Mouse (Mus musculus): Measurements from ENCODE around the gene Evi5. TPM values are rescaled to one million over a fixed set of nuclear protein-coding genes. Genes with fewer than 3 reads are reported as not detected.
A peak's percentile ranks its signal among the peaks of the same experiment; 100 is the strongest.
"Not testable (repeated sequence)": the region's sequence is repeated elsewhere in the genome, so short reads cannot be mapped to it uniquely, and the experiment has no call there.

Gene Evi5
- polyA plus RNA-seq, 1 experiment from 2014 or later: 58.5 TPM

DNA sequence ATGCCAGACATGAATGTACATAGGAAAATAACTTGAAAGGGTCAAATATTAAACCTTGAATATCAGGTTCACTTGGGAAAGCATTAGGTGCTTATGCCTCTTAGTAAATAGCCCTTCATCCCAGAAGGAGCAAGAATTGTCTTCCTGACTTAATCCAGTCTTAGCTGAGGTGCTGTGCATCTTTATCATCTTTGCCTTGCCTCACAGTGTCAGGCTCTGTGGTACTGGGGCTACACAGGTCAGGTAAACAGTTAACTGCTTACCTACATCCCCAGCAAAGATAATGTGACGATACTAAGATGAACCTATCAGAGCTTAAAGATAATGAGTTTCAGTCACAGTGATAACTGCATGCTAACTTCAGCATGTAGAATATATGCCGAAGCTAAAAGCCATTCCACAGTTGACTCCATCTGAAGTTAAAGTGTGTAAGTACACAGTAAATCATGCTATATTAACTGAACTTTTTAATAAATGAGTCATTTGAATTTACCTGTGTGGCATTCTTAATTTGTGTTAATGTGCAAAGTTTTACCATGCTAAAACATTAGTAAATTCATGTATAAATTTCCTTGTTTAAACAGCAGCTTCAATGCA is 33.7 kb upstream of the Evi5 start:
- H3K36me3 ChIP-seq (ENCODE audit: control insufficient read depth, insufficient read depth, low read length): peaks cover 67% of the 10 kb centered on the region
- no peak overlapping the region for H3K9ac ChIP-seq (ENCODE audit: low read depth, low read length)
- no peaks in the 10 kb centered on the region for H3K4me1 ChIP-seq (ENCODE audit: control insufficient read depth, insufficient read depth, low read length)
- no peaks in the 10 kb centered on the region for H3K27me3 ChIP-seq (replicated peaks; ENCODE audit: control insufficient read depth, insufficient read depth, low read length)
- H3K9me3 ChIP-seq (ENCODE audit: control insufficient read depth, low read length): no peaks in the 10 kb centered on the region
- ATAC-seq (ENCODE audit: low read depth) (no peak), DNase-seq (ENCODE audit: low spot score) (no peak)
- 93% methylated on average over 2 of the region's 2 CpGs for WGBS
- no peak overlapping the region for H3K27ac ChIP-seq (replicated peaks; ENCODE audit: low read depth, low read length)
- H3K4me2 ChIP-seq (ENCODE audit: low read depth, low read length): no peak overlapping the region
- no peak overlapping the region for H3K4me3 ChIP-seq (ENCODE audit: low read depth, low read length)

DNA sequence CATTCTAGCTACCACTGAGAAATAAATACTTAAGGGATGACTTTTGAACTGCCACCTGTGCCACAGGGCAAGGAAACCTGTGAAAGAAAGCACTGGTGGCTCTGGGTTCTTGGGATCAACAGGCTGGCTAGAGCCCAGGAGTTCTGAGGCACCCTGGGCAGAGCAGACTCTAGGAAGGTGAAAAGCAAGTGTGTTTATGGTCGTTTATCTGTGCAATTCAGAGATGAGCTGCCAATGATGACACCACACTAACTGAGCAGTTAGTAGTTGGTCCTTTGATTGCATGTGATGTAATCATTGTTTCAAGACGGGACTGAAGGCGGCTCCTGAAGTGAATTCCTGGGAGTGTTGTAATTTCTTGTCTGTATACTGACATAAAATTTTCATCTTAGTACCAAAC is 29.4 kb upstream of the Evi5 start:
- Histone ChIP-seq H3K27ac (replicated peaks; ENCODE audit: low read depth, low read length) (no peak overlapping the region), H3K27me3 (replicated peaks; ENCODE audit: control insufficient read depth, insufficient read depth, low read length) (no peaks in the 10 kb centered on the region), H3K9ac (ENCODE audit: low read depth, low read length) (no peak overlapping the region), H3K4me1 (ENCODE audit: control insufficient read depth, insufficient read depth, low read length) (no peaks in the 10 kb centered on the region; the same call in 1 of the 2 replicates), H3K9me3 (ENCODE audit: control insufficient read depth, low read length) (no peaks in the 10 kb centered on the region), H3K4me2 (ENCODE audit: low read depth, low read length) (no peak overlapping the region), H3K36me3 (ENCODE audit: control insufficient read depth, insufficient read depth, low read length) (peaks cover 76% of the 10 kb centered on the region), H3K4me3 (ENCODE audit: low read depth, low read length) (no peak overlapping the region)
- DNase-seq (ENCODE audit: low spot score) (no peak), ATAC-seq (ENCODE audit: low read depth) (no peak)
- WGBS: 79% methylated on average over 3 of the region's 3 CpGs

- H3K27me3 ChIP-seq (replicated peaks; ENCODE audit: control insufficient read depth, insufficient read depth, low read length): no peaks in the 10 kb centered on the region
- H3K9me3 ChIP-seq (ENCODE audit: control insufficient read depth, low read length): no peaks in the 10 kb centered on the region
- peak overlapping the region; percentile 99 for H3K4me3 ChIP-seq (ENCODE audit: low read depth, low read length)
- H3K4me1 ChIP-seq (ENCODE audit: control insufficient read depth, insufficient read depth, low read length): no peaks in the 10 kb centered on the region; the same call in 1 of the 2 replicates
- H3K9ac ChIP-seq (ENCODE audit: low read depth, low read length): peak overlapping the region; percentile 98
- ATAC-seq (ENCODE audit: low read depth) (no peak), DNase-seq (ENCODE audit: low spot score) (no peak)
- H3K36me3 ChIP-seq (ENCODE audit: control insufficient read depth, insufficient read depth, low read length): peaks cover 44% of the 10 kb centered on the region
- H3K4me2 ChIP-seq (ENCODE audit: low read depth, low read length): peak overlapping the region; percentile 61
- WGBS: under 1% methylated on average over 23 of the region's 23 CpGs
- H3K27ac ChIP-seq (replicated peaks; ENCODE audit: low read depth, low read length): peak overlapping the region; percentile 90
These were observed 26.2 kb upstream of the Evi5 start for GRCm38 (mm10) chr5:107901014-107901615.

- peak within 1 kb of the TSS; percentile 99 for H3K4me3 ChIP-seq (ENCODE audit: low read depth, low read length)
- H3K4me2 ChIP-seq (ENCODE audit: low read depth, low read length): peak within 1 kb of the TSS; percentile 61
- H3K27me3 ChIP-seq (replicated peaks; ENCODE audit: control insufficient read depth, insufficient read depth, low read length): no peaks in the 10 kb centered on the region
- ATAC-seq (ENCODE audit: low read depth) (peak; percentile 97), DNase-seq (ENCODE audit: low spot score) (peak; percentile 98)
- H3K27ac ChIP-seq (replicated peaks; ENCODE audit: low read depth, low read length): peak within 1 kb of the TSS; percentile 90
- WGBS: 5% methylated on average over 57 of the region's 66 CpGs
- H3K9ac ChIP-seq (ENCODE audit: low read depth, low read length): peak within 1 kb of the TSS; percentile 98
- H3K4me1 ChIP-seq (ENCODE audit: control insufficient read depth, insufficient read depth, low read length): no peaks in the 10 kb centered on the region; the same call in 1 of the 2 replicates
- no peaks in the 10 kb centered on the region for H3K9me3 ChIP-seq (ENCODE audit: control insufficient read depth, low read length)
- H3K36me3 ChIP-seq (ENCODE audit: control insufficient read depth, insufficient read depth, low read length): peaks cover 37% of the 10 kb centered on the region
These were observed 25.5 kb upstream of the Evi5 start, which contains the start of gene Rpl5 for GRCm38 (mm10) chr5:107900206-107901013. TSS of gene Rpl5 (plus strand) at chr5:107900502.

DNA sequence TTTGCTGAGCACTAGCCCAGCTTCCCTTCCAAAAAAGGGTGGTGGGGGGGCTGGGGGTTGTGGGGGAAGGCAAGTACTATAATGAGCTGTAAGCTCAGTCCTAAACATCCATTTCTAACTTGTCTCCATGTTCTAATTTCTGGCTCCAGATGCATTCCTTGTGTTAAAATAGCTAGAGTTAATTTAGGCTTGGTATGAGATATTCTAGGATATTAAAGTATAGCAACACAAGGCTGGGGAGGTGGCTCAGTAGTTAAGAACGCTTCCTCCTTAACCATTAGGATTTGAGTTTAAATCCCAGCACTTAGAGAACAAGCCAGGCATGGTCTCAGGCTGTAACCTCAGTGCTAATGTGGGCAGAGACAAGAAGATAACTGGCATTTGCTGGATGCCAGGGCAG is 21.4 kb upstream of the Evi5 start:
- H3K9ac ChIP-seq (ENCODE audit: low read depth, low read length): no peak overlapping the region
- no peak overlapping the region for H3K27ac ChIP-seq (replicated peaks; ENCODE audit: low read depth, low read length)
- DNase-seq (ENCODE audit: low spot score): no peak
- H3K4me2 ChIP-seq (ENCODE audit: low read depth, low read length): no peak overlapping the region
- no peaks in the 10 kb centered on the region for H3K36me3 ChIP-seq (ENCODE audit: control insufficient read depth, insufficient read depth, low read length)
- WGBS: 68% methylated on average over 1 of the region's 1 CpGs
- no peaks in the 10 kb centered on the region for H3K4me1 ChIP-seq (ENCODE audit: control insufficient read depth, insufficient read depth, low read length)
- H3K27me3 ChIP-seq (replicated peaks; ENCODE audit: control insufficient read depth, insufficient read depth, low read length): no peaks in the 10 kb centered on the region
- ATAC-seq (ENCODE audit: low read depth): no peak
- H3K4me3 ChIP-seq (ENCODE audit: low read depth, low read length): no peak overlapping the region
- no peaks in the 10 kb centered on the region for H3K9me3 ChIP-seq (ENCODE audit: control insufficient read depth, low read length)

GRCm38 (mm10) chr5:107894676-107895075 is 19.8 kb upstream of the Evi5 start:
- Histone ChIP-seq H3K9me3 (ENCODE audit: control insufficient read depth, low read length) (no peaks in the 10 kb centered on the region), H3K9ac (ENCODE audit: low read depth, low read length) (no peak overlapping the region), H3K4me2 (ENCODE audit: low read depth, low read length) (no peak overlapping the region), H3K36me3 (ENCODE audit: control insufficient read depth, insufficient read depth, low read length) (no peaks in the 10 kb centered on the region), H3K4me3 (ENCODE audit: low read depth, low read length) (no peak overlapping the region), H3K27me3 (replicated peaks; ENCODE audit: control insufficient read depth, insufficient read depth, low read length) (no peaks in the 10 kb centered on the region), H3K4me1 (ENCODE audit: control insufficient read depth, insufficient read depth, low read length) (no peaks in the 10 kb centered on the region), H3K27ac (replicated peaks; ENCODE audit: low read depth, low read length) (no peak overlapping the region)
- no peak for DNase-seq (ENCODE audit: low spot score)
- WGBS: 68% methylated on average over 7 of the region's 7 CpGs
- ATAC-seq (ENCODE audit: low read depth): no peak; the same call in 1 of the 2 replicates

GRCm38 (mm10) chr5:107891515-107891914 is 16.6 kb upstream of the Evi5 start:
- not testable (repeated sequence) for H3K36me3 ChIP-seq (ENCODE audit: control insufficient read depth, insufficient read depth, low read length); H3K9ac ChIP-seq (ENCODE audit: low read depth, low read length); H3K27ac ChIP-seq (replicated peaks; ENCODE audit: low read depth, low read length); DNase-seq (ENCODE audit: low spot score); H3K4me2 ChIP-seq (ENCODE audit: low read depth, low read length); H3K4me1 ChIP-seq (ENCODE audit: control insufficient read depth, insufficient read depth, low read length); H3K9me3 ChIP-seq (ENCODE audit: control insufficient read depth, low read length); ATAC-seq (ENCODE audit: low read depth); H3K27me3 ChIP-seq (replicated peaks; ENCODE audit: control insufficient read depth, insufficient read depth, low read length); H3K4me3 ChIP-seq (ENCODE audit: low read depth, low read length)
- WGBS: no CpG with 5 or more reads among the region's 1 CpGs

- Histone ChIP-seq H3K9me3 (ENCODE audit: control insufficient read depth, low read length) (no peaks in the 10 kb centered on the region), H3K4me3 (ENCODE audit: low read depth, low read length) (no peak overlapping the region), H3K4me2 (ENCODE audit: low read depth, low read length) (no peak overlapping the region), H3K9ac (ENCODE audit: low read depth, low read length) (no peak overlapping the region), H3K4me1 (ENCODE audit: control insufficient read depth, insufficient read depth, low read length) (no peaks in the 10 kb centered on the region), H3K27ac (replicated peaks; ENCODE audit: low read depth, low read length) (no peak overlapping the region), H3K36me3 (ENCODE audit: control insufficient read depth, insufficient read depth, low read length) (no peaks in the 10 kb centered on the region), H3K27me3 (replicated peaks; ENCODE audit: control insufficient read depth, insufficient read depth, low read length) (no peaks in the 10 kb centered on the region)
- ATAC-seq (ENCODE audit: low read depth) (no peak), DNase-seq (ENCODE audit: low spot score) (no peak)
- 54% methylated on average over 9 of the region's 9 CpGs for WGBS
These were observed 15.3 kb upstream of the Evi5 start for GRCm38 (mm10) chr5:107889994-107890888.

Measured in embryonic facial prominence, embryonic 14.5 days (tissue).